Mouse (Mus musculus) frontal cortex, postnatal 36 days (tissue): ENCODE measurements at regions not wholly inside any gene's neighbourhood (a gene's known extent, or its start where the extent isn't known, plus 50 kb on each side); places are given as distances from the start of the nearest gene placed in this dataset.

Source experiments
- DNase-seq, 2 experiments: peaks; one replicate each; pipeline ENCODE4 v3.0.0; 2022; ENCODE audit warnings: low spot score in 2 of 2

- no peak for DNase-seq
Measured at GRCm38 (mm10) chr9:47434091-47434490, 95.9 kb upstream of the Cadm1 start.

- DNase-seq: no peak
Measured at GRCm38 (mm10) chr9:47438976-47439375, 91.0 kb upstream of the Cadm1 start.

DNA sequence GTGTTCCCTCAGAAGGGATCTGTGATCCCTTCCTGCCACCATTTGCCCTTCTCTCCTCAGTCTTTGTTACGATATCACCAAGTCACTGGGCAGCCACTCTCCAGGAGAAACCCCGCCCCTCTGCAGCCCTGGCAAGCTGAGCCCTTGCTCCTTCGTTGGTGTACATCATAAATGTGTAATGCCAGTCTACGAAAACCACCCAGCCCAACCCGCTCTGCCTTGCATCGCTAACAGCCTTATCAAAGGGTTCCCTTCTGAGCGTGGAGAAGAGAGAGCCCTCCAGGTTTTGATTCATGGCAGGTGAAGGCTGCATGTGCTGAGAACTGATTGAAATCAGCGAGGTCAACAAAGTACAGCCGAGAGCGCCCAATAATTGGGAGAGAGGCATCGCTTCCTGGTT lies 90.5 kb upstream of the Cadm1 start:
- no peak for DNase-seq

GRCm38 (mm10) chr9:47440128-47440527 lies 89.8 kb upstream of the Cadm1 start:
- no peak for DNase-seq

DNA sequence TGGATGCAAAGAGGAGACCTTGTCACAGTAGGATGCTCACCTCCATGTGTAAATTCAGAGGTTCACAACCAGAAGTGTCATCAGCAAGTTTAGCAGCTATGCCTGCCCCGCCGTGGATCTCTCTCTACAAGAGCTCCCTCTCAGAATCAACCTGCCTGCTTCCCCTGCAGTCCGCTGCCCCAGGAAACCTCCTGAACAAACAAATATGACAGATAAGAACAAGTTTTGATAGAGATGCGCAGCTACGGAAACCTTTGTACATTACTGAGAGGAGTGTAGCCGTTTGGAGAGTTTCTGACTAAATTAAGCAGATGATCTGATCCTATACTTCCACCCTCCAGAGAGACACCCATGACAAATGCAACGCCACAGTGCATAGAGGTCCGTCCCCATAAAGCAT lies 88.8 kb upstream of the Cadm1 start:
- DNase-seq: no peak

DNA sequence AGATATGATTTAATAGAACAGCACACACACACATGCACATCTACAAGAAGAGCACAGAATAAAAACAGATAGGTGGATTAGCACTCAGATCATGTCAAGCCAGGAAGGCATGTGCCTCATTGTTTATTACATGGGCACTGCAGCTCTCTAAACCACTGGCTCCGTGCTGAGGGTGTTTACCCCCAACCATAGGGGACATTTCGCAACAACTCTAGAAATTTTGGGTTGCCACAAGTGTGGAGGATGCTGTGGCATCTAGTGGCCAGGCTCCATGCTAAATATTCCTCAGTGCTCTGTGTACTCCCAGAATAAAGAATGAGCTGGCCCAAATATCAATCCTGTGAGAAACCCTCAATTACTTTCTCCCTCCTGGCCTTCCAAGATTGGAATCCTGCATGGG lies 85.8 kb upstream of the Cadm1 start:
- no peak for DNase-seq

GRCm38 (mm10) chr9:47444752-47445151 lies 85.2 kb upstream of the Cadm1 start:
- DNase-seq: no peak

GRCm38 (mm10) chr9:47445332-47445731 lies 84.6 kb upstream of the Cadm1 start:
- DNase-seq: peak in 1 of 2 experiments; percentile 40

- no peak for DNase-seq
Measured at GRCm38 (mm10) chr9:47452752-47453151, 77.2 kb upstream of the Cadm1 start.

DNA sequence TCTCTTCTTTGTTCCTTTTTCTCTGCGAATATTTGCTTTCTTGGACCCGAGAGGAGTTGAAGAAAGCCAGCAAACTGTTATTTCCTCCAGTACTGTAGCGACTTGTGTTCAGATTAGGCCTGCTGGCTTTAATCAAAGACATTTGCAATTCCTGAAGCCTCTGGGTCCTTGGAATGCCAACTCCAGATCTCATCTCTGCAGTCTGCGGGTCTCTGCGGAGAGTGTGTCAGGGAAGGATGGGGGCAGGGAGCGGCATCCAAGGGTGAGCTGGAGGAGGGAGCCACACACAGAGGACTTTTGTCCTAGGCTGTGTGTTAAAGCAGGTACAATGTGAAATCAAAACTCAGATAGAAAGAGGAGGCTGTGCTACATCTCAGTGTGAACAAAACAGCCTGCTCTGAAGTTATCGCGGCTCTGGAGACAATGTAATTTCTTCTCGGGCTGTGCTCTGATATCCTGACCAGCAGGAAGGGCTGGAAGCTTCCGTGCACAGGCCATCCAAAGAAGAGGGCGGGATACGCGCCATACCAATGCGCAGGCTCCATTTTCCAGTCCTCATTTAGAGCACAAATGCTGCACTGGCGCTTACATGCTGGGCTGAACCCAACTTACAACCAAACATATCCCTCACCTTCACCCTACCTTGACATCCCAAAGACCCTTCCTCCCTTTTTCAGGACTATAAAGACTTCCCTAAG lies 71.1 kb upstream of the Cadm1 start:
- DNase-seq: no peak

GRCm38 (mm10) chr9:47459461-47460049 lies 70.4 kb upstream of the Cadm1 start:
- DNase-seq: no peak

DNA sequence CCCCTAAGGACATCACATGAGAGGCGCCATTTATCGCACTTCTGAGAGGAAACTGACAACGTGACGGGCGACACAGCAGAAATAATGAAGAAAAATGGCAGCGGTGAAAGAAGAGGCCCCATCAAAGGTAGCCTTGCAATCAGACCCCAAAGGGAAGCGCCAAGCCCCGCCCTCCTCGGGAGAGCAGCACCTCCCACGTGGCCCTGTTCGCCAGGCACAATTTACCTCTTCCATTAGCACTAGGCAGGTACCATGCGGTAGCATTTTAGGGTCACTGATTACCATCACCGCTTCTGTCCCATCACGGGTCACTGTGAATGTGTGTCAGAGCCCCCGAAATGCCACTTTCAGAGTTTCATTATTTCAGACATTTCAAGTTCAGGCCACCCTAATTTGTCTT lies 69.7 kb upstream of the Cadm1 start:
- DNase-seq: no peak

DNA sequence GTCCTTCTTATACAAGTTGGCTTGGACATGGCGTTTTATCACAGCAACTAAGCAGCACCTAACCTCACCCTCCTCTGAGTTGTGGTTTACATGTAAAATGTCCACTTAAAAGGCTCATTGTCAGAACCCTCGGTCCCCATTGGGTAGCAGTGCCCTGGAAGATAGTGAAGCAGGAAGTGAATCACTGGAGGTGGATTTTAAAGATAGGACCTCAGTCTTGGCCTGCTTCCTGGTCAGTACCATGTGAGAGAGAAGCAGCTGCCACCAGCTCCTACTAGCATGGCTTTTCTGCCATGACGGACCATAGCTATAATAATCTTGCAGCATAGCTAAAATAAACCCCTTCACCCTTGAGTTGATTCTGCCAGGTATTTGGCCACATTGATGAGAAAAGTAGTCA lies 68.1 kb upstream of the Cadm1 start:
- no peak for DNase-seq

DNA sequence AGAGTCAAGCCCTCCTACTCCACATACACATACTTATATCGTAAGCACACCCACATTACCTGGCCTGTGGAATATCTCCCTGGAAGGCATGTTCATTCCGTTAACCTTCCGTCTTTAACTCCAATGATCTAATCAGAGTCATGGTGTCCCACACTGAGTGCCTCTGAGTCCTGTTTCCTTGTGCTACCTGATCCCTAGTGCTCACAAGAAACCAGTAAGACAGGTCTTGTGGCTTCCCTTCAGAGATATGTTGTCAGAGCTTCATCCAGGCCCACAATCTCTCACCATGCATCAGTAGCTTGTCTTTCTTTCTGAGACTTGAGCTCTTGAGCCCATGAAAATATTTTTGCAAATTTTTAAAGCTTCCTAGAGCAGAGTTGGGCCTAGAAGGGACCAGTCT lies 63.2 kb upstream of the Cadm1 start:
- no peak for DNase-seq

DNA sequence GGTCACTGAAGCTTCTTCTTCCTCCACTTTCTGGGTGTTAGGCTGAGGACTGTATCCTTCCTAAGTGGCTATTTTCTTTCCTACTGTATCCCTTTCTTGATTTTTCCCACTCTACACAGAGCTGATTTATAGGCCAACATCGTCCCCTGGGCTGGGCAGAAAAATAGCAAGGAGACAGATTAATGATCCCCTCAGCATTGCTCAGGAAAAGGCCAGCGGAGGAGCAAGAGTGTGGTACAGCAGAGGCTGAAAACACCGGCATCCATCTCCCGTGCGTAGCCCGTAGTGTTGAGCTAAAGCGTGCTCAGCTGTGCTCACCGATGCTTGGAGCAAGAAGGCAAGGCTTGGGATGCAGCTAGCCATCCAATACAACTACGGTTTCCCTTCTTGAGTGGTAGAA lies 62.2 kb upstream of the Cadm1 start:
- DNase-seq: no peak

DNA sequence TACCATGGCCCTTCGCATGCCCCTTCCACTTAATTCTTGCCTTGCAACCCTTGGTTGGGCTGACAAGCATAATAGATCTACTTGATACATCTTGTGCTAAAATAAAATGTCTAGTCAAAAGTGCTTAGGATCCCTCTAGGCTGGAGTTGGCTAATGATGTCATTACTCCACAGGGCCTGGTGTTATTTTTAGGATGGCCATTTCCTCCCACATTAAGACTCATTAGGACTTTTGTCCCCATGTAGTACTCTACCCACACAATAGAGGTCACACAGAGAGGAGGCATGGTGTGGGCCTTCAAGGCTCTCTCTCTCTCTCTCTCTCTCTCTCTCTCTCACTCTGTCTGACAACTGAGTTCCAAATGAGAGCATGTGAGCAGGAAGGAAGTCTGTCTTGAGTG lies 60.4 kb upstream of the Cadm1 start:
- no peak for DNase-seq

DNA sequence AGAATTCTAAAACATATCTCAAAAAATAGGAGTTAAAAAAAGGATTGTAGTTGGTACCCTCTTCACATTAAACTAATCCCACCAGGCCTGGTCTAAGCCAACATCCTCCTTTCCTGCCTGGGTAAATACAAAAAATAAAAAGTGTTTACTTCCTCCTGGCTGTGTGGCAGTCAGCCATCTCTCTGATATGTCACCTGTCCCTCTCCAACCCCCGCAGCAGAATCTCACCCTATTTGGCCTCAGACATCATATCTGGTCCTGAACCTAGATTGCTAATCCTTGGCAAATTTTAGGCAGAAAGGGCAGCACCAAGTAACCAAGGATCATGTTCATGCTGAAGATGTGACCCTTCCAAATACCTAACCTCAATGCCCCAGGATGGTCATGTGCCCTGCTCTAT lies 59.2 kb upstream of the Cadm1 start:
- DNase-seq: no peak

GRCm38 (mm10) chr9:47471767-47472420 lies 58.1 kb upstream of the Cadm1 start:
- no peak for DNase-seq

- no peak for DNase-seq
Measured at GRCm38 (mm10) chr9:47473776-47474365, 56.1 kb upstream of the Cadm1 start.

GRCm38 (mm10) chr9:47474776-47475175 lies 55.2 kb upstream of the Cadm1 start:
- DNase-seq: no peak

- no peak for DNase-seq
Measured at GRCm38 (mm10) chr9:47477889-47478288, 52.1 kb upstream of the Cadm1 start.
